Mouse (Mus musculus): ENCODE measurements around the gene Insig2. TPM values are rescaled to one million over a fixed set of nuclear protein-coding genes. Genes with fewer than 3 reads are reported as not detected.

Gene Insig2
- polyA plus RNA-seq, 1 experiment, result 11.2 TPM

GRCm38 (mm10) chr1:121348875-121349847 lies 16.8 kb upstream of the Insig2 start:
- H3K4me3 ChIP-seq (ENCODE audit: extremely low read depth, insufficient read depth, insufficient read length), result no peak overlapping the region
- TF ChIP-seq POLR2A (IDR thresholded peaks at IDR 0.05; ENCODE audit: low read depth, low read length) (no peak), CTCF (IDR thresholded peaks at IDR 0.05; ENCODE audit: extremely low read depth, insufficient read depth, insufficient read length, insufficient replicate concordance) (no peak)
- no peak for DNase-seq (ENCODE audit: low read depth in 1 of 2, low spot score in 2 of 2)
- WGBS, result 71% methylated on average over 4 of the region's 4 CpGs
- H3K36me3 ChIP-seq (ENCODE audit: control insufficient read depth, insufficient read depth, low read length), result no peaks in the 10 kb centered on the region
- no peak overlapping the region for H3K27ac ChIP-seq (ENCODE audit: insufficient read depth, low read length)
- no peaks in the 10 kb centered on the region for H3K4me1 ChIP-seq (ENCODE audit: control insufficient read depth, insufficient read depth, insufficient read length)
- H3K27me3 ChIP-seq (ENCODE audit: control insufficient read depth, insufficient read depth, low read length), result no peaks in the 10 kb centered on the region

- TF ChIP-seq POLR2A (IDR thresholded peaks at IDR 0.05; ENCODE audit: low read depth, low read length), result no peak
- no peak for TF ChIP-seq CTCF (IDR thresholded peaks at IDR 0.05; ENCODE audit: extremely low read depth, insufficient read depth, insufficient read length, insufficient replicate concordance)
- no peak for DNase-seq (ENCODE audit: low read depth in 1 of 2, low spot score in 2 of 2)
- WGBS, result 59% methylated on average over 5 of the region's 5 CpGs
Observed at GRCm38 (mm10) chr1:121343966-121344365, 11.6 kb upstream of the Insig2 start.

GRCm38 (mm10) chr1:121335789-121336188 lies 3.4 kb upstream of the Insig2 start:
- Histone ChIP-seq H3K4me3 (ENCODE audit: extremely low read depth, insufficient read depth, insufficient read length) (no peak overlapping the region), H3K27me3 (ENCODE audit: control insufficient read depth, insufficient read depth, low read length) (no peaks in the 10 kb centered on the region), H3K27ac (ENCODE audit: insufficient read depth, low read length) (no peak overlapping the region), H3K36me3 (ENCODE audit: control insufficient read depth, insufficient read depth, low read length) (no peaks in the 10 kb centered on the region), H3K4me1 (ENCODE audit: control insufficient read depth, insufficient read depth, insufficient read length) (no peaks in the 10 kb centered on the region)
- TF ChIP-seq POLR2A (IDR thresholded peaks at IDR 0.05; ENCODE audit: low read depth, low read length) (no peak), CTCF (IDR thresholded peaks at IDR 0.05; ENCODE audit: extremely low read depth, insufficient read depth, insufficient read length, insufficient replicate concordance) (no peak)
- WGBS, result 87% methylated on average over 4 of the region's 4 CpGs
- DNase-seq (ENCODE audit: low read depth in 1 of 2, low spot score in 2 of 2), result no peak

More at GRCm38 (mm10) chr1:121343966-121344365, 11.6 kb upstream of the Insig2 start:
- Histone ChIP-seq H3K4me1 (ENCODE audit: control insufficient read depth, insufficient read depth, insufficient read length) (no peaks in the 10 kb centered on the region; the same call in 1 of the 2 replicates), H3K36me3 (ENCODE audit: control insufficient read depth, insufficient read depth, low read length) (no peaks in the 10 kb centered on the region), H3K27me3 (ENCODE audit: control insufficient read depth, insufficient read depth, low read length) (no peaks in the 10 kb centered on the region), H3K27ac (ENCODE audit: insufficient read depth, low read length) (no peak overlapping the region), H3K4me3 (ENCODE audit: extremely low read depth, insufficient read depth, insufficient read length) (no peak overlapping the region)

GRCm38 (mm10) chr1:121333986-121334703 lies 1.8 kb upstream of the Insig2 start:
- WGBS, result 93% methylated on average over 4 of the region's 4 CpGs
- H3K27me3 ChIP-seq (ENCODE audit: control insufficient read depth, insufficient read depth, low read length), result no peaks in the 10 kb centered on the region
- peaks cover 2% of the 10 kb centered on the region; the same call in 1 of the 2 replicates for H3K4me1 ChIP-seq (ENCODE audit: control insufficient read depth, insufficient read depth, insufficient read length)
- no peaks in the 10 kb centered on the region for H3K36me3 ChIP-seq (ENCODE audit: control insufficient read depth, insufficient read depth, low read length)
- H3K4me3 ChIP-seq (ENCODE audit: extremely low read depth, insufficient read depth, insufficient read length), result no peak overlapping the region
- H3K27ac ChIP-seq (ENCODE audit: insufficient read depth, low read length), result no peak overlapping the region
- no peak for DNase-seq (ENCODE audit: low read depth in 1 of 2, low spot score in 2 of 2)
- TF ChIP-seq CTCF (IDR thresholded peaks at IDR 0.05; ENCODE audit: extremely low read depth, insufficient read depth, insufficient read length, insufficient replicate concordance) (no peak), POLR2A (IDR thresholded peaks at IDR 0.05; ENCODE audit: low read depth, low read length) (no peak)

- Histone ChIP-seq H3K4me3 (ENCODE audit: extremely low read depth, insufficient read depth, insufficient read length) (no peak overlapping the region), H3K27ac (ENCODE audit: insufficient read depth, low read length) (no peak overlapping the region), H3K27me3 (ENCODE audit: control insufficient read depth, insufficient read depth, low read length) (no peaks in the 10 kb centered on the region), H3K4me1 (ENCODE audit: control insufficient read depth, insufficient read depth, insufficient read length) (peaks cover 5% of the 10 kb centered on the region; the same call in 1 of the 2 replicates), H3K36me3 (ENCODE audit: control insufficient read depth, insufficient read depth, low read length) (no peaks in the 10 kb centered on the region)
- TF ChIP-seq CTCF (IDR thresholded peaks at IDR 0.05; ENCODE audit: extremely low read depth, insufficient read depth, insufficient read length, insufficient replicate concordance) (no peak), POLR2A (IDR thresholded peaks at IDR 0.05; ENCODE audit: low read depth, low read length) (no peak)
- 96% methylated on average over 2 of the region's 2 CpGs for WGBS
- no peak for DNase-seq (ENCODE audit: low read depth in 1 of 2, low spot score in 2 of 2)
Observed at GRCm38 (mm10) chr1:121330621-121331020, 1.8 kb downstream of the Insig2 start.

GRCm38 (mm10) chr1:121329391-121329790 lies 3.0 kb downstream of the Insig2 start:
- TF ChIP-seq POLR2A (IDR thresholded peaks at IDR 0.05; ENCODE audit: low read depth, low read length) (no peak), CTCF (IDR thresholded peaks at IDR 0.05; ENCODE audit: extremely low read depth, insufficient read depth, insufficient read length, insufficient replicate concordance) (no peak)
- no peak for DNase-seq (ENCODE audit: low read depth in 1 of 2, low spot score in 2 of 2)
- WGBS, result 64% methylated on average over 2 of the region's 2 CpGs
- Histone ChIP-seq H3K36me3 (ENCODE audit: control insufficient read depth, insufficient read depth, low read length) (no peaks in the 10 kb centered on the region), H3K4me3 (ENCODE audit: extremely low read depth, insufficient read depth, insufficient read length) (no peak overlapping the region), H3K27ac (ENCODE audit: insufficient read depth, low read length) (no peak overlapping the region), H3K27me3 (ENCODE audit: control insufficient read depth, insufficient read depth, low read length) (no peaks in the 10 kb centered on the region), H3K4me1 (ENCODE audit: control insufficient read depth, insufficient read depth, insufficient read length) (peaks cover 5% of the 10 kb centered on the region; the same call in 1 of the 2 replicates)

Measured in spleen, adult 2 months (tissue).